Mouse (Mus musculus) induced T-regulatory cell, adult 2 months (primary cell): ENCODE results near the gene Cox4i2.

Experiments
- DNase-seq: peaks from one replicate; pipeline ENCODE4 v3.0.0-alpha.2; 2012; ENCODE audit warnings: low read depth

Gene Cox4i2

GRCm38 (mm10) chr2:152734984-152735383 is 19.0 kb upstream of the Cox4i2 start:
- DNase-seq = peak; percentile 86

- DNase-seq = peak; percentile 83
These were observed 17.8 kb upstream of the Cox4i2 start, which contains the start of gene Id1 for GRCm38 (mm10) chr2:152736090-152736601. TSS of gene Id1 (plus strand) at chr2:152736251.

- peak; percentile 32 for DNase-seq
These were observed 17.2 kb upstream of the Cox4i2 start for GRCm38 (mm10) chr2:152736748-152737147.

GRCm38 (mm10) chr2:152737306-152738221 is 16.4 kb upstream of the Cox4i2 start:
- no peak for DNase-seq

GRCm38 (mm10) chr2:152738341-152738740 is 15.6 kb upstream of the Cox4i2 start:
- no peak for DNase-seq

- DNase-seq = peak; percentile 43
These were observed 14.7 kb upstream of the Cox4i2 start for GRCm38 (mm10) chr2:152739031-152739841.

- DNase-seq = no peak
These were observed 14.1 kb upstream of the Cox4i2 start for GRCm38 (mm10) chr2:152739842-152740260.

GRCm38 (mm10) chr2:152740490-152740889 is 13.5 kb upstream of the Cox4i2 start:
- DNase-seq = no peak

GRCm38 (mm10) chr2:152741153-152742041 is 12.6 kb upstream of the Cox4i2 start:
- DNase-seq = no peak

GRCm38 (mm10) chr2:152742435-152742834 is 11.5 kb upstream of the Cox4i2 start:
- DNase-seq = peak; percentile 61

- no peak for DNase-seq
These were observed 2.8 kb downstream of the Cox4i2 start for GRCm38 (mm10) chr2:152756474-152757393.

- no peak for DNase-seq
These were observed 3.5 kb downstream of the Cox4i2 start for GRCm38 (mm10) chr2:152757478-152757877.

GRCm38 (mm10) chr2:152758351-152758750 is 4.4 kb downstream of the Cox4i2 start:
- no peak for DNase-seq

- no peak for DNase-seq
These were observed 9.3 kb downstream of the Cox4i2 start for GRCm38 (mm10) chr2:152763310-152763709.

- no peak for DNase-seq
These were observed 10.4 kb downstream of the Cox4i2 start for GRCm38 (mm10) chr2:152764172-152765044.

GRCm38 (mm10) chr2:152765045-152765674 is 11.2 kb downstream of the Cox4i2 start:
- DNase-seq = no peak

- DNase-seq = peak; percentile 90
These were observed 12.6 kb downstream of the Cox4i2 start for GRCm38 (mm10) chr2:152766387-152767123.

GRCm38 (mm10) chr2:152767618-152768271 is 13.8 kb downstream of the Cox4i2 start:
- DNase-seq = peak; percentile 83
